In genomic region chr15:84987874-84988825, GRCm38 (mm10) we compare ENCODE assay signal across 8 mouse cellular contexts. TPM values are rescaled to one million over a fixed set of nuclear protein-coding genes. Genes with fewer than 3 reads are reported as not detected.
DNase-seq lines count a peak whose midpoint lies in the region; ATAC-seq and TF ChIP-seq lines count a peak whose summit lies in the region.

Gene 5031439G07Rik, minus strand, starts transcription at chr15:84988551.

- no peaks in the 10 kb centered on the region for H3K36me3 ChIP-seq in embryonic facial prominence, embryonic 13.5 days
- H3K36me3 ChIP-seq in heart, adult 2 months (ENCODE audit: control insufficient read depth, insufficient read depth, low read length): no peaks in the 10 kb centered on the region
- no peaks in the 10 kb centered on the region for H3K36me3 ChIP-seq in limb, embryonic 15.5 days

- no peaks in the 10 kb centered on the region for H3K9me3 ChIP-seq in embryonic facial prominence, embryonic 13.5 days
- no peaks in the 10 kb centered on the region for H3K9me3 ChIP-seq in limb, embryonic 15.5 days

- peak within 1 kb of the TSS; percentile 33; the same call in 1 of the 2 replicates for H3K27ac ChIP-seq in embryonic facial prominence, embryonic 13.5 days
- H3K27ac ChIP-seq in heart, adult 2 months: peak within 1 kb of the TSS; percentile 81
- peak within 1 kb of the TSS; percentile 76 for H3K27ac ChIP-seq in limb, embryonic 15.5 days

- H3K79me2 ChIP-seq in heart, adult 2 months (replicated peaks; ENCODE audit: control insufficient read depth, insufficient read depth, low read length): peaks cover 4% of the 10 kb centered on the region

- H3K27me3 ChIP-seq in embryonic facial prominence, embryonic 13.5 days: 0 out of 2 replicates have a peak, but pooled peaks cover 2% of the 10 kb centered on the region
- no peaks in the 10 kb centered on the region for H3K27me3 ChIP-seq in heart, adult 2 months (ENCODE audit: control insufficient read depth, insufficient read depth, low read length)
- 0 out of 2 replicates have a peak, but pooled peaks cover 4% of the 10 kb centered on the region for H3K27me3 ChIP-seq in limb, embryonic 15.5 days

- WGBS in embryonic facial prominence, embryonic 13.5 days: under 1% methylated on average over 51 of the region's 59 CpGs
- WGBS in heart, adult 2 months: 1% methylated on average over 57 of the region's 59 CpGs
- under 1% methylated on average over 58 of the region's 59 CpGs for WGBS in limb, embryonic 15.5 days

- TF ChIP-seq EP300 in heart, adult 2 months (IDR thresholded peaks at IDR 0.05; ENCODE audit: insufficient read depth, low read depth, low read length): 0 out of 2 replicates have a peak, but pooled peaks have one; percentile 35

- peak; percentile 97 for DNase-seq in 3T3-L1 (ENCODE audit: low read depth, low spot score)
- DNase-seq in adrenal gland, postnatal 36 days: peak; percentile 91 to 94
- peak; percentile 89 to 95 for DNase-seq in heart, adult 2 months
- peak; percentile 94 to 96 for DNase-seq in kidney, adult 8-10 months
- DNase-seq in monocyte, adult 2 months (ENCODE audit: low read depth in 1 of 2, low spot score in 2 of 2): peak; percentile 64 to 80
- peak; percentile 92 to 94 for DNase-seq in spleen, postnatal 36 days (ENCODE audit: low spot score in 2 of 2)

- H3K4me2 ChIP-seq in embryonic facial prominence, embryonic 13.5 days: peak within 1 kb of the TSS; percentile 93
- peak within 1 kb of the TSS; percentile 81 for H3K4me2 ChIP-seq in limb, embryonic 15.5 days

- ATAC-seq in embryonic facial prominence, embryonic 13.5 days (ENCODE audit: insufficient number of reproducible peaks, insufficient read depth, low FRiP score, low TSS enrichment, low read depth): peak; percentile 85
- peak; percentile 93 for ATAC-seq in limb, embryonic 15.5 days (ENCODE audit: insufficient number of reproducible peaks, low FRiP score, low TSS enrichment, low read depth)

- intact Hi-C loops in heart, adult 2 months (cut with DNase I): loop anchor here (2.0 to 5.0 kb wide), 4 partner anchors 46 to 136 kb away; partner anchors contain the start of gene Nup50

- H3K4me3 ChIP-seq in embryonic facial prominence, embryonic 13.5 days: peak within 1 kb of the TSS; percentile 87
- H3K4me3 ChIP-seq in heart, adult 2 months: peak within 1 kb of the TSS; percentile 81
- peak within 1 kb of the TSS; percentile 74 for H3K4me3 ChIP-seq in limb, embryonic 15.5 days

- peak; percentile 79 for TF ChIP-seq POLR2A in heart, adult 2 months (IDR thresholded peaks at IDR 0.05; ENCODE audit: insufficient read depth, low read depth, low read length)

- H3K9ac ChIP-seq in embryonic facial prominence, embryonic 13.5 days: peak within 1 kb of the TSS; percentile 90
- H3K9ac ChIP-seq in heart, adult 2 months (ENCODE audit: low read depth, low read length): peak within 1 kb of the TSS; percentile 89
- H3K9ac ChIP-seq in limb, embryonic 15.5 days: peak within 1 kb of the TSS; percentile 95

- TF ChIP-seq CTCF in heart, adult 2 months (IDR thresholded peaks at IDR 0.05): peak; percentile 34

- H3K4me1 ChIP-seq in embryonic facial prominence, embryonic 13.5 days: peaks cover 27% of the 10 kb centered on the region
- peaks cover 5% of the 10 kb centered on the region for H3K4me1 ChIP-seq in heart, adult 2 months (ENCODE audit: control insufficient read depth, insufficient read depth, low read length)
- H3K4me1 ChIP-seq in limb, embryonic 15.5 days: peaks cover 38% of the 10 kb centered on the region

RNA-seq across cellular contexts. Expression of gene 5031439G07Rik, which starts in this region (rescaled TPM):
- 10 to 100 TPM; 33.3 to 34.0 TPM for total RNA-seq in adrenal gland, postnatal 36 days (2021)
- 8.7 and 9.2 TPM in 2 replicates for polyA plus RNA-seq in embryonic facial prominence, embryonic 13.5 days (2015; fragmentation: Nextera tagmentation; extraction: Ambion mirVana)
- 10 to 100 TPM; 28.9 to 36.1 TPM for total RNA-seq in heart, adult 2 months (2021)
- 13.1 and 15.8 TPM in 2 replicates for polyA plus RNA-seq in heart, adult 2 months (2012; rRNA removed)
- 8.1 and 8.7 TPM in 2 replicates for polyA plus RNA-seq in limb, embryonic 15.5 days (2015; fragmentation: Nextera tagmentation; extraction: Ambion mirVana)

Comparison
In these comparisons a context has a peak if more than half of its experiments do, and no peak if none do; other contexts are left out.
1. Peak in every context shown above with its lines: DNase-seq, ATAC-seq, H3K4me3 ChIP-seq and H3K27ac ChIP-seq.